Mouse (Mus musculus): ENCODE measurements around the gene Rnaseh2a.

GRCm38 (mm10) chr8:85011242-85011641 is 41.7 kb upstream of the Rnaseh2a start:
- TF ChIP-seq CTCF (IDR thresholded peaks at IDR 0.05 in 2 of 3, conservative IDR thresholded peaks at IDR 0.05 in 1 of 3; ENCODE audit: control insufficient read depth in 1 of 3, insufficient read depth in 1 of 3, low read depth in 2 of 3, low read length in 3 of 3, poor library complexity in 1 of 3, severe bottlenecking in 1 of 3), result no peak
- no peak for TF ChIP-seq MAFK (IDR thresholded peaks at IDR 0.05; ENCODE audit: borderline replicate concordance, low read depth, low read length)
- no peak for TF ChIP-seq POLR2A (IDR thresholded peaks at IDR 0.05; ENCODE audit: control insufficient read depth in 1 of 2, insufficient read depth in 1 of 2, low read depth in 1 of 2, low read length in 2 of 2, poor library complexity in 1 of 2)
- no peak for TF ChIP-seq GATA1 (IDR thresholded peaks at IDR 0.05; ENCODE audit: low read depth, low read length)
- TF ChIP-seq ZKSCAN1 (IDR thresholded peaks at IDR 0.05; ENCODE audit: low read depth, low read length), result no peak

All from MEL (cell line).